ENCODE assay signal across 13 mouse cellular contexts in the genomic region with DNA sequence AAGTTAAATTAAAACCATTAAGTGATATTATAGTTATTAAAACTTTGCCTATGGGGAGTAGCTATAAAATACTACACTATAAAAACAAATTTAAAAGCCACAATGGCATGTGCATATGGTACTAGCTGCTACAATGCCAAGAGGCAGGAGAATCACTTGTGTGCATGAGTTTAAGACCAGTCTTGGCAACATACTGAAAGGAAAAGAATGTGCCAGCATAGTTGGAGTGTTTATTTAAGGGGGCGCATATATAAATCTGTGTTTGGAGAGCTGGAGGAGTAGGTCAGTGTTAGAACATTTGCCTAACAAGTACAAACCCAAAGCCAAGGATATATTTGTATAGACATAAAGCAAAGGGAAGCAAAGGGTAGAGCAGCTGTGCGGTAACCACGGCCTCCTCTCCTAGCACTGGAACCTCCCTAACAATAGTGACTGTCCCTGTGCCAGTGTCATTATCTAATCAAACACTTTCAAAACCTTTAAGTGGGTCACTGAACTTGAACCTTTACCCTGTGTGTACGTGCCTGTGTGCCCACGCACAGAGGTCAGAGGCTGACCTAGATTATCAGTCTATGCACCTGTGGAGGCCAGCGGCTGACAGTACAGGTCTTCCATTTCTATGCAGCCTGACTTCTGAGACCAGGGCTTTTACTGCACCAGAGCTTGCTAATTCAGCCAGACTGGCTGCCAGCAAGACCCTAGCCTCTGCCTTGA. TPM values are rescaled to one million over a fixed set of nuclear protein-coding genes. Genes with fewer than 3 reads are reported as not detected.
DNase-seq lines count a peak whose midpoint lies in the region; ATAC-seq and TF ChIP-seq lines count a peak whose summit lies in the region.
"Had no signal": no experiment of that assay in that cellular context is flagged by ENCODE, and none has a peak within 500 bp of the region (broad histone marks: within the 10 kb centered on the region; RNA-seq: fewer than 3 reads in every experiment).

No protein-coding gene starts in this region.

- H3K4me2 ChIP-seq in heart, embryonic 14.5 days (ENCODE audit: low read length): no peak overlapping the region
- H3K4me2 ChIP-seq in lung, embryonic 15.5 days: no peak overlapping the region
- no peak overlapping the region for H3K4me2 ChIP-seq in lung, postnatal 0 days (replicated peaks; ENCODE audit: low read depth, low read length)
- H3K4me2 ChIP-seq: neural tube, embryonic 13.5 days had no signal

- ATAC-seq in heart, embryonic 14.5 days (ENCODE audit: insufficient number of reproducible peaks, insufficient read depth, low FRiP score, low read depth): 0 out of 2 replicates have a peak, but pooled peaks have one; percentile 28
- ATAC-seq in lung, embryonic 15.5 days (ENCODE audit: borderline replicate concordance, extremely low read depth, low FRiP score, low TSS enrichment): peak; percentile 88
- peak; percentile 88 for ATAC-seq in lung, postnatal 0 days
- ATAC-seq: activated CD4-positive, CD25-positive, alpha-beta regulatory T cell, adult 4 months; midbrain, embryonic 16.5 days had no signal

- H3K27ac ChIP-seq in heart, embryonic 14.5 days (replicated peaks in 1 of 2; ENCODE audit: control insufficient read depth in 1 of 2, insufficient read depth in 1 of 2, low read depth in 2 of 2, low read length in 2 of 2): peak overlapping the region; percentile 65 to 74
- peak overlapping the region; percentile 72 for H3K27ac ChIP-seq in lung, embryonic 15.5 days
- peak overlapping the region; percentile 55 for H3K27ac ChIP-seq in lung, postnatal 0 days (ENCODE audit: low read length)
- H3K27ac ChIP-seq: left cerebral cortex, adult 2 months; neural tube, embryonic 13.5 days had no signal

- H3K4me3 ChIP-seq in heart, embryonic 14.5 days (ENCODE audit: control insufficient read depth in 1 of 2, insufficient read depth in 1 of 2, low read depth in 1 of 2, low read length in 2 of 2): no peak overlapping the region
- H3K4me3 ChIP-seq in lung, embryonic 15.5 days: no peak overlapping the region
- no peak overlapping the region for H3K4me3 ChIP-seq in lung, adult 2 months (replicated peaks; ENCODE audit: extremely low read depth, low read depth, low read length)
- no peak overlapping the region for H3K4me3 ChIP-seq in lung, postnatal 0 days (ENCODE audit: low read depth, low read length)
- H3K4me3 ChIP-seq: left cerebral cortex, adult 2 months; neural tube, embryonic 13.5 days had no signal

- peaks cover 51% of the 10 kb centered on the region for H3K36me3 ChIP-seq in heart, embryonic 14.5 days (ENCODE audit: control insufficient read depth, insufficient read depth, low read length)
- peaks cover 40% of the 10 kb centered on the region for H3K36me3 ChIP-seq in lung, embryonic 15.5 days
- no peaks in the 10 kb centered on the region for H3K36me3 ChIP-seq in lung, postnatal 0 days (ENCODE audit: insufficient read depth, low read length)

- no peak for DNase-seq in heart, postnatal 4 days
- no peak for DNase-seq in lung, adult 2 months
- peak; percentile 91 for DNase-seq in lung, postnatal 0 days (ENCODE audit: low spot score)
- DNase-seq in cerebellum, postnatal 4 days (ENCODE audit: low spot score in 2 of 2): no peak
- no peak for DNase-seq in right cerebral cortex, postnatal 4 days
- DNase-seq: cerebellum, adult 11 months; kidney, adult 11 months had no signal

- TF ChIP-seq CTCF in lung, adult 2 months (IDR thresholded peaks at IDR 0.05; ENCODE audit: insufficient read depth, low read length): no peak
- TF ChIP-seq CTCF in lung, postnatal 0 days (IDR thresholded peaks at IDR 0.05): no peak

- TF ChIP-seq EP300 in lung, postnatal 0 days (IDR thresholded peaks at IDR 0.05): peak; percentile 90

- H3K4me1 ChIP-seq in heart, embryonic 14.5 days (ENCODE audit: control insufficient read depth in 2 of 2, insufficient read depth in 2 of 2, low read length in 2 of 2): peaks cover 17 to 27% of the 10 kb centered on the region in 2 experiments
- peaks cover 12% of the 10 kb centered on the region for H3K4me1 ChIP-seq in lung, embryonic 15.5 days
- H3K4me1 ChIP-seq in lung, adult 2 months (ENCODE audit: control insufficient read depth, insufficient read depth, low read length): no peaks in the 10 kb centered on the region
- peaks cover 6% of the 10 kb centered on the region; the same call in 1 of the 2 replicates for H3K4me1 ChIP-seq in lung, postnatal 0 days (ENCODE audit: insufficient read depth, low read depth, low read length)
- H3K4me1 ChIP-seq: neural tube, embryonic 13.5 days had no signal

- no peaks in the 10 kb centered on the region for H3K9me3 ChIP-seq in heart, embryonic 14.5 days (ENCODE audit: control insufficient read depth, low read length)
- no peaks in the 10 kb centered on the region for H3K9me3 ChIP-seq in lung, embryonic 15.5 days
- H3K9me3 ChIP-seq in lung, postnatal 0 days (ENCODE audit: low read length): no peaks in the 10 kb centered on the region
- H3K9me3 ChIP-seq: neural tube, embryonic 13.5 days had no signal

- no peak overlapping the region; the same call in 1 of the 2 replicates for H3K9ac ChIP-seq in heart, embryonic 14.5 days (ENCODE audit: low read length)
- no peak overlapping the region for H3K9ac ChIP-seq in lung, embryonic 15.5 days
- H3K9ac ChIP-seq in lung, postnatal 0 days (replicated peaks; ENCODE audit: low read depth): no peak overlapping the region
- H3K9ac ChIP-seq: neural tube, embryonic 13.5 days had no signal

- H3K27me3 ChIP-seq in heart, embryonic 14.5 days (ENCODE audit: control insufficient read depth, insufficient read depth, low read length): no peaks in the 10 kb centered on the region
- no peaks in the 10 kb centered on the region for H3K27me3 ChIP-seq in lung, embryonic 15.5 days
- H3K27me3 ChIP-seq in lung, postnatal 0 days (replicated peaks; ENCODE audit: insufficient read depth, low read length): no peaks in the 10 kb centered on the region
- H3K27me3 ChIP-seq: neural tube, embryonic 13.5 days had no signal

- WGBS in heart, embryonic 14.5 days: 37% methylated on average over 6 of the region's 6 CpGs
- WGBS in lung, embryonic 15.5 days: 50% methylated on average over 6 of the region's 6 CpGs
- 64% methylated on average over 6 of the region's 6 CpGs for WGBS in lung, adult 2 months
- 45% methylated on average over 6 of the region's 6 CpGs for WGBS in lung, postnatal 0 days

- TF ChIP-seq POLR2A in lung, adult 2 months (IDR thresholded peaks at IDR 0.05; ENCODE audit: borderline replicate concordance, extremely low read depth, low read depth, low read length): no peak

RNA-seq across cellular contexts. Expression of gene Neu3, which starts 9.3 kb away (rescaled TPM):
- polyA plus RNA-seq in heart, embryonic 14.5 days (2014; fragmentation: Nextera tagmentation; extraction: Ambion mirVana): 4.0 and 4.2 TPM in 2 replicates
- total RNA-seq in heart, postnatal 4 days (2021): 1 to 10 TPM; 3.1 to 3.6 TPM
- 5.0 and 5.3 TPM in 2 replicates for polyA plus RNA-seq in lung, embryonic 15.5 days (2015; fragmentation: Nextera tagmentation; extraction: Ambion mirVana)
- polyA plus RNA-seq in lung, adult 2 months (2012; rRNA removed): 3.4 TPM in 2 replicates
- polyA plus RNA-seq in lung, postnatal 0 days (2015; fragmentation: Nextera tagmentation; extraction: Ambion mirVana): 5.8 and 7.6 TPM in 2 replicates

RNA-seq across cellular contexts. Expression of gene Xrra1, which starts 21.4 kb away (rescaled TPM):
- 0.09 TPM in 2 replicates for polyA plus RNA-seq in heart, embryonic 14.5 days (2014; fragmentation: Nextera tagmentation; extraction: Ambion mirVana)
- under 1 TPM; 0.17 to 0.20 TPM for total RNA-seq in heart, postnatal 4 days (2021)
- 0.26 and 0.36 TPM in 2 replicates for polyA plus RNA-seq in lung, embryonic 15.5 days (2015; fragmentation: Nextera tagmentation; extraction: Ambion mirVana)
- polyA plus RNA-seq in lung, adult 2 months (2012; rRNA removed): 0.87 and 1.1 TPM in 2 replicates
- polyA plus RNA-seq in lung, postnatal 0 days (2015; fragmentation: Nextera tagmentation; extraction: Ambion mirVana): 1.1 and 1.3 TPM in 2 replicates

RNA-seq across cellular contexts. Expression of gene Spcs2, which starts 25.7 kb away (rescaled TPM):
- polyA plus RNA-seq in heart, embryonic 14.5 days (2014; fragmentation: Nextera tagmentation; extraction: Ambion mirVana): 169 TPM in 2 replicates
- 10 to 100 TPM; 64.0 to 68.1 TPM for total RNA-seq in heart, postnatal 4 days (2021)
- 400 and 403 TPM in 2 replicates for polyA plus RNA-seq in lung, embryonic 15.5 days (2015; fragmentation: Nextera tagmentation; extraction: Ambion mirVana)
- polyA plus RNA-seq in lung, adult 2 months (2012; rRNA removed): 21.5 and 45.6 TPM in 2 replicates
- polyA plus RNA-seq in lung, postnatal 0 days (2015; fragmentation: Nextera tagmentation; extraction: Ambion mirVana): 318 and 342 TPM in 2 replicates

Comparison
In these comparisons a context has a peak if more than half of its experiments do, and no peak if none do; other contexts are left out.
1. ATAC-seq: peak in every context shown above with its lines; median percentile 88 in lung, embryonic 15.5 days; 88 in lung, postnatal 0 days; 28 in heart, embryonic 14.5 days.